Mouse (Mus musculus) G1E-ER4 (cell line): ENCODE measurements around the gene Ddr1. TPM values are rescaled to one million over a fixed set of nuclear protein-coding genes. Genes with fewer than 3 reads are reported as not detected.

Experiments
- GATA1 ChIP-seq: IDR thresholded peaks from one replicate; pipeline ENCODE4 v1.8.0; 2012; ENCODE audit warnings: low read length, inconsistent platforms
- polyA plus RNA-seq: library from polyadenylated mRNA; stranded (reverse); fragments of >175 nt; gene quantifications from 2 replicates; pipeline ENCODE4 v1.2.3, GENCODE M21; 2012

Gene Ddr1
- polyA plus RNA-seq, 1 experiment: 0.02 TPM

GRCm38 (mm10) chr17:35633992-35634391 lies 70.4 kb downstream of the Ddr1 start:
- no peak for TF ChIP-seq GATA1

Other genes with a start within 250 kb of the Ddr1 start
- not detected in 2 replicates for gene H2-Q10, start 234.5 kb downstream of the Ddr1 start, polyA plus RNA-seq
- not detected in 2 replicates for gene Pou5f1, start 198.6 kb downstream of the Ddr1 start, polyA plus RNA-seq
- gene Tcf19, start 187.8 kb downstream of the Ddr1 start, polyA plus RNA-seq: 66.4 and 70.1 TPM in 2 replicates
- 18.1 and 24.7 TPM in 2 replicates for gene Cchcr1, start 187.5 kb downstream of the Ddr1 start, polyA plus RNA-seq
- gene Psors1c2, start 171.4 kb downstream of the Ddr1 start, polyA plus RNA-seq: 0.76 and 0.77 TPM in 2 replicates
- not detected in 2 replicates for gene Cdsn, start 152.5 kb downstream of the Ddr1 start, polyA plus RNA-seq
- gene 2300002M23Rik, start 137.2 kb downstream of the Ddr1 start, polyA plus RNA-seq: not detected in 2 replicates
- not detected in 2 replicates for gene Sfta2, start 103.1 kb downstream of the Ddr1 start, polyA plus RNA-seq
- not detected in 2 replicates for gene Gm9573, start 78.0 kb downstream of the Ddr1 start, polyA plus RNA-seq
- not detected in 2 replicates for gene Mucl3, start 60.9 kb downstream of the Ddr1 start, polyA plus RNA-seq
- 100 and 135 TPM in 2 replicates for gene Vars2, start 37.0 kb downstream of the Ddr1 start, polyA plus RNA-seq
- gene Gtf2h4, start 30.9 kb downstream of the Ddr1 start, polyA plus RNA-seq: 20.1 and 28.1 TPM in 2 replicates
- gene Ier3, start 117.1 kb upstream of the Ddr1 start, polyA plus RNA-seq: 33.3 and 33.4 TPM in 2 replicates
- 85.3 and 87.0 TPM in 2 replicates for gene Flot1, start 118.6 kb upstream of the Ddr1 start, polyA plus RNA-seq
- gene Tubb5, start 133.7 kb upstream of the Ddr1 start, polyA plus RNA-seq: 178 and 400 TPM in 2 replicates
- gene Mdc1, start 136.9 kb upstream of the Ddr1 start, polyA plus RNA-seq: 22.5 and 24.1 TPM in 2 replicates
- 13.8 and 21.9 TPM in 2 replicates for gene Nrm, start 156.7 kb upstream of the Ddr1 start, polyA plus RNA-seq
- gene Ppp1r18, start 161.0 kb upstream of the Ddr1 start, polyA plus RNA-seq: 36.5 and 37.7 TPM in 2 replicates
- 65.8 and 80.6 TPM in 2 replicates for gene Dhx16, start 175.2 kb upstream of the Ddr1 start, polyA plus RNA-seq
- 197 and 224 TPM in 2 replicates for gene 2310061I04Rik, start 192.8 kb upstream of the Ddr1 start, polyA plus RNA-seq
- gene Atat1, start 205.5 kb upstream of the Ddr1 start, polyA plus RNA-seq: 13.6 and 20.0 TPM in 2 replicates
- 6.5 and 7.3 TPM in 2 replicates for gene Mrps18b, start 211.8 kb upstream of the Ddr1 start, polyA plus RNA-seq
- 47.9 and 54.1 TPM in 2 replicates for gene Ppp1r10, start 211.8 kb upstream of the Ddr1 start, polyA plus RNA-seq